Mouse (Mus musculus) small intestine, adult 2 months (tissue): ENCODE results near the gene Timp3.

Source experiments
- CTCF ChIP-seq: fragments of 200-500 bp; IDR thresholded peaks from 2 replicates; pipeline ENCODE4 v1.5.1; 2012; ENCODE audit warnings: low read depth, mild to moderate bottlenecking, control low read depth, inconsistent platforms, low read length, moderate library complexity, mixed read lengths; ENCODE audit not compliant: insufficient replicate concordance, insufficient read length; ENCODE audit errors: extremely low read depth
- POLR2A ChIP-seq: fragments of 200-500 bp; IDR thresholded peaks from 2 replicates; pipeline ENCODE4 v1.6.1; 2012; ENCODE audit warnings: low read depth, mild to moderate bottlenecking, control low read depth, inconsistent platforms, low read length, moderate library complexity

GRCm38 (mm10) chr10:86367346-86367745 lies 67.2 kb downstream of the Timp3 start:
- TF ChIP-seq CTCF, result no peak
- TF ChIP-seq POLR2A, result no peak
